Mouse (Mus musculus) megakaryocyte, embryonic 14.5 days (primary cell): Measurements from ENCODE around the gene Rdh5.

ENCODE experiments used
- FLI1 ChIP-seq: IDR thresholded peaks from 2 replicates; pipeline ENCODE4 v1.6.1; 2012; ENCODE audit warnings: low read length, inconsistent platforms, mixed read lengths
- GATA1 ChIP-seq: IDR thresholded peaks from 3 replicates; pipeline ENCODE4 v1.6.1; 2012; ENCODE audit warnings: mixed read lengths, low read length, inconsistent platforms, borderline replicate concordance

- TF ChIP-seq GATA1 (no peak), FLI1 (no peak)
Observed at GRCm38 (mm10) chr10:128870341-128870740, 52.3 kb downstream of the Rdh5 start.
